Mouse (Mus musculus) c-Kit-positive CD71-positive TER-119-negative erythroid progenitor cells, embryonic 14.5 days (primary cell): ENCODE measurements around the gene Ros1.

Experiments
- DNase-seq: peaks from one replicate; pipeline ENCODE4 v3.0.0-alpha.2; 2013; ENCODE audit warnings: low read depth

Ros1 gene

GRCm38 (mm10) chr10:52022413-52023212, 172.4 kb downstream of the Ros1 start, which contains the start of gene Vgll2:
TSS of gene Vgll2 (plus strand) at chr10:52022502.
- no peak for DNase-seq

- no peak for DNase-seq
These were observed 173.2 kb downstream of the Ros1 start for GRCm38 (mm10) chr10:52021736-52022394.

GRCm38 (mm10) chr10:52021231-52021630, 173.8 kb downstream of the Ros1 start:
- DNase-seq, result no peak

GRCm38 (mm10) chr10:52018471-52018870, 176.6 kb downstream of the Ros1 start:
- no peak for DNase-seq
